Mouse (Mus musculus) heart, adult 9 months (tissue): Measurements from ENCODE around the gene Rhd.
"Not testable (repeated sequence)": the region's sequence is repeated elsewhere in the genome, so short reads cannot be mapped to it uniquely, and the experiment has no call there.

Experiments used
- DNase-seq, 2 experiments: peaks; one replicate each; pipeline ENCODE4 v3.0.0; 2022; ENCODE audit warnings: low spot score in 2 of 2

The Rhd gene

DNA sequence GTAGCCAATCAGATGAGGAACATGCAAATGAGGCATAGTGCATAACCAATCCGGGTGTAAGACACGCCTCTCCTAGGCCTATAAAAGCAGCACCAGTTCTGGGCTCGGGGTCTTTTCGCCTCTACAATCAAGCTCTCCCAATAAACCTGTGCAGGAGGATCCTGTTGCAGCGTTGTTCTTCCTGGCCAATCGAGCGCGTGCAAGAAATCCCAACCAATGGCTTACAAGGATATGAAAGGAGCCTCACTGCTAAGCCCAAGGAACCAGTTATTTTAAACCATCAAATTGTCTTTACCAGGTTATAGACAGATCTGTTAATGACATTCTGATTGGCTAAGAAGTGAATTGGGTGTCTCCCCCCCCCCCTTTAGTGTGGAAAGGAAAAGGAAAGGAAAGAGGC lies 47.1 kb downstream of the Rhd start:
- not testable (repeated sequence) for DNase-seq

DNA sequence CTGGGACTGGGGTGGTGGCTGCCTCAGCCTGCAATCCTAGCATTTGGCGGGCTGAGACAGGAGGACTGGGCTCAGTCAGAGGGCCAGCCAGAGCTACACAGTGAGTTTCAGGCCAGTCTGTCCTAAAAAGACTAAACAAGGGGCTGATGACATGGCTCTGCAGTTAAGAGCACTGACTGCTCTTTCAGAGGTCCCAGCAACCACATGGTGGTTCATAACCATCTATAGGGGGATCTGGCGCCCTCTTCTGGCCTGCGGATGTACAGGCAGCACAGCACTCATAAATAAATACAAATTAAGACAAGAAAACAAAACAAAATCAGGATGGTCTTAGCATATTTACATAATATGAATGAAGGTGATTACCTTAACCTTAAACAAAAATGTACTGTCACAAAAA lies 49.1 kb downstream of the Rhd start:
- peak in 1 of 2 experiments; percentile 56 for DNase-seq

DNA sequence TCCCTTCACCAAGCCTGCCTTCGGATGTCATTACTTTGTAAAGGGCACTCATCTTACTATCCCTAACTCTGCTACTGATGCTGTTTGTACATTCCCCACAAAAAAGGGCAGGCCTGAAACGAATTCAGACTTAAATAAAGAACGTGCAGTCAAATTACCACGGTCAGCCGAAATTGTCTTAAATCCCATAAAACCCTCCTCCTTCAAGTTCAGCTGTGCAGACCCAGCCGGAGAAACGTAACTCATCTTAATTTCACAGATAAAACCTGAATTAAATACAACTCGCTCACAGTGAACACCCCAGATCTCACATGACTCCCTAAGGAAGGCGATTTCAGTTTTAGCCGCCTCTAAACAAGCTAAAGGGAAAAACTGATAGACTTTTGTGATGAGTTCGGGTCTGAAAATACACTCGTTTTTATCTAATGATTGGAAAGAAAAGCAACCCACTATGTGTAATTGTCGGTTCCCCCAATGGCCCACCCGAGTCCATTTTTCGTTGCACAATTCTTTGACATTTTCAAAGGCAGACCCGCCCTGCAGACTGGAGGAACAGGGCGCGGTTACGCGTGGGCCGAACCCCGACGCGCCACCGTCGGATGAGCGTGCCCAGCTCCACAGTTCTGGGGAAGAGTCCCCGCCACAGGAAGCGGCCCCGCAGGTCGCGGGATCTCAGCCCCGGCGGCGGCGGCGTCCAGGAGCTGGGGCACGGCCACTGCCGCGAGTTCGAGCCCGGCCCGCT lies 50.0 kb downstream of the Rhd start:
- no peak for DNase-seq

DNA sequence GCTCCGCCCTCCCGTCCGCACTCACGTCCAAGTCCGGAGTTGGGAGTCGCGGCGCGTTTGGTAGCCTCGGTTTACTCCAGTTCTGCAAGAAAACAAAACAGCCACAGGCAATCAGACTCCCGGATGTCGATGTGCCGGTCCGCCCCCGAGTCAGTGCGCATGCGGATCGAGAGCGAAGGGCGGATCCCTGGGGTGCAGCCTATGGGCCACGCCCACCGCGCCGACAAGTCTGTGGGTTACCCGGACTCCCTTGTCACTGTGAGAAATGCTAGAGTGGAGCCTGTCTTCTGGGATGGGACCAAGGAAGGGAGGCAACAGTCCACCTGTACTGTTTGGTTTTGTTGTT lies 50.5 kb downstream of the Rhd start, which contains the start of gene Tmem50a:
Gene Tmem50a, minus strand, starts transcription at position 161 of the 346 bp plus-strand sequence.
- peak; percentile 94 to 95 for DNase-seq

DNA sequence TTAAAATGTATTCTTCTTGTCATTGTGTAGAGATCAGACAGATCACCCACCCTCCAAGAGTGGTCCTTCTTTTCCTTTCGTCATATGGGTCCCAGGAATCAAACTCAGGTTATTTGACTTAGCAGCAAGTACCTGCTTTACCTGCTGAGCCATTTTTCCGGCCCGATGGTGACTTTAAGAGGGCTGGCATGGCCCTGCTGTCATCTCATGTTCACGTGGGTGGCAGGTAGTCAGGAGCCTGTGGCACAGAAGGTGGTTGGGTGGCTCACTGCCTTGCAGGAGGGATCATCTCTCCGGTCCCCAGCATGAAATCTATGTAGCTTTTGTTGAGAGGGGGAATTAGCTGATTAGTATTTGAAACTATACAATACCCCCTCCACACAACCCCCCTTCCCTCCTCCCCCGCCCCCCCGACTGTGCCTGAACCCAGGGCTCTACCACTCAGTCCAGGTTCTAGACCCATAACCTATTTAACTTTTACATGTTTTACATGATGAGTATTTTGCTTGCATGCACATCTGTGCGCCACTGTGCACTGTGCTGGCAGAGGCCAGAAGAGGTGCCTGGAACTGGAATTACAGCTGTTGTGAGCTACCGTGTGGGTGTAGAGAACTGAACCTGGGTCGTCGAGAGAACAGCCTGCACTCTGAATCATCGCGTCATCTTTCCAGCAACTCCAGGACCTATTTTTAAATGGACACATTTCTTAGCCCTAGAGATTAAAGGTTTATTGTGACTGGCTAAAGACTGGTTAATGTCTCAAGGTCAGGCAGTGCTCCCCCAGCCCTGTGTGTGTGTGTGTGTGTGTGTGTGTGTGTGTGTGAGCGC lies 51.1 kb downstream of the Rhd start:
- DNase-seq = no peak

DNA sequence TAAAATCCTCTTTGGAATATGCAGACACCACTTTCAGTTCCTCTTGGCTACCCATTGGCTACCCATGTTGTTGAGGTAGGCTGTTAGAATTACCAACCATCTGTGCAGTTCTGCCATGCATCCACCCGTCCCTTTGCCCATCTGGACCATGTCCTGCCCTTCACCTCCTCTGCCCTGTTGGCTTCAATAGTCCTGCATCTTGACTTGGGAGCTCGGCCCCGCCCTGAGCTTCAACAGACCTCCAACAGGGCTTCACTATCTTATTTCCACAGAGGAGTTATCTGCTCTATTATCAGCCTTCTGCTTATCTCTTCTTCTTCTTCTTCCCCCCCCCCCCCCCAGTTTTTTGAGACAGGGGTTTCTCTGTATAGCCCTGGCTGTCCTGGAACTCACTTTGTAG lies 52.9 kb downstream of the Rhd start:
- no peak for DNase-seq

DNA sequence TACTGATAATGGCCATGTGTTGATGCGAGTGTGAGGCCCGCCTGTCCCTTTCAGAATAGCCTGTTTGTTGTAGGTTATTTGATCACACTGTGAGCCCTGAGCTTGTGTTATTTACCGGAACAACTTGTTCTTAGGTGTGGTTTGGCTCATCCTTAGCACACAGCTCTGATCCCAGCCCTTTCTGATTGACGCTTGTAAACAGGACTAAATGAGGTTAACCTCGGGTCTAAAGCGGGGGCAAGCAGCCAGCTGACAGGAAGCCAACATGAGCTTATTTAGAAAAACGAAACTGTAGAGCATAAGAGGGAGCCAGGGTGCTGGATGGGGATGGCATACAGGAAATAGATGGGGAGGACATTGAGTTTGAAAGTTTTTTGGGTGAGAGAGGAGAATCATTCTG lies 54.0 kb downstream of the Rhd start:
- peak; percentile 79 for DNase-seq

DNA sequence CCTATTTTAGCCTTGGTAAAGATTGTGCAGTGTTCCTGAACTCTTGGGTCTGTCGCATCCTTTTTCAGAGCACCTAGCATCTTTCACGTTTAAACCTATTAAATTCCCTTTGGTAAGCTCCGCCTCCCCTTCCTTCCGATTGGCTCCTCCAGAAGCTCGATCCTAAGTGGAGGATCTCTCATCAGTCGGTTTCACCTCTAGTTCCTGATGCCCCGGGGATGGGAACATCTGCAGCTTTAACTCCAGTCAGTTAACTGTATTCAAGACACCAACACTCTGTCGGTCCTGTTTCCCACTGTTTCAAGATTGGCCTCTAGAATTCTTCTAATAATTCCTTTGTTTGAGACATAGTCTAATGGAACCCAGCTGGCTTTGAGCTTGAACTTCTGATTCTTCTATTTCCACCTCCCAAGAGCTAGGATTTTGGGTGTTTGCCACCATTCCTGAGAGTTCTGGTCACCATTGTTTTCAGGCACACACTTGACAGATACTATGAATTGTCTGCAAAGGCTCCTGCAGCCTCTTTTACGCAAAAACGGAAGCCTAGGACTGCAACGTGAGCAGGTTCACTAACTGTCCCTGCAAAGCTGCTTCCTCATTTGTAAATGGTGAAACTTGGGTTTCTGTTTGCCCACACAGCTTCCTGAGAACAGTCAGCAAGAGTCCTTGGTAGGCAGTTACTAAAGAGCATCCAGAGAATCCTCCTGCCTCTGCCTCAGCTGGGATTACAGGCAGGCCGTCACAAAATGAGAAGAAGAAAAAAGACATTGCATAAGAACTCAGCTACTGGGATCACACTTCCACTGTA lies 55.6 kb downstream of the Rhd start:
- DNase-seq = peak in 1 of 2 experiments; percentile 50

DNA sequence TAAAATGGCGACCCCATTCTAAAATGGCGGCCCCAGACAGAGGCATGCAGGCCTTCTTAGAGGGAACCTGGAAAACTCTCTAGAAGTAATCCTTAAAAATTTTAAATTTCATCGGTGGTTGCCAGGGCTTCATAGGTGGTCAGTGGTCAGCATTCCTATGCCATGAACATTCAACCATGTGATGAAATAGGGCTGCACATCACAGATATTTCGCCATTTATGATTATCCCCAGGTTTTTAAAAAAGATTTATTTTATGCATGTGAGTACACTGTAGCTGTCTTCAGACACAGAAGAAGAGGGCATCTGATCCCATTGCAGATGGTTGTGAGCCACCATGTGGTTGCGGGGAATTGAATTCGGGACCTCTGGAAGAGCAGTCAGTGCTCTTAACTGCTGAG lies 56.3 kb downstream of the Rhd start:
- no peak for DNase-seq

DNA sequence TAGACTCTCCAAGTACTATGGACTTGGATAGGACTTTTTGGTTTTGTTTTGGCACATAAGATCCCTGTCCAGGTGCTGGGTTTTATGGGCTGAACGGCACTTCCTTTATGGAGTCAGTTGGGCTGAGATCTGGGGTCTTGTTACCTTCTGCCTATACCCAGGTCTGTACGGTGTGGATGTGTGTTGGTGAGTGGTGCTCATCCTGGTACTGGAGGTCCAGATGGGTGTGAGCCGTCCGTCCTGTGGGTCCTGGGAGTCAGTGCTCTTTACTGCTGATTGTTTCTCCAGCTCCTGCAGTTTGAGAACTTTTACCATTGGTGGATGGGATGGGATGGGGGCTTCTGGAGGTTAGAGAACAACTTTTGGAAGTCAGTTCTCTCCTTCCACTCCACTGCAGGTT lies 57.4 kb downstream of the Rhd start:
- no peak for DNase-seq

DNA sequence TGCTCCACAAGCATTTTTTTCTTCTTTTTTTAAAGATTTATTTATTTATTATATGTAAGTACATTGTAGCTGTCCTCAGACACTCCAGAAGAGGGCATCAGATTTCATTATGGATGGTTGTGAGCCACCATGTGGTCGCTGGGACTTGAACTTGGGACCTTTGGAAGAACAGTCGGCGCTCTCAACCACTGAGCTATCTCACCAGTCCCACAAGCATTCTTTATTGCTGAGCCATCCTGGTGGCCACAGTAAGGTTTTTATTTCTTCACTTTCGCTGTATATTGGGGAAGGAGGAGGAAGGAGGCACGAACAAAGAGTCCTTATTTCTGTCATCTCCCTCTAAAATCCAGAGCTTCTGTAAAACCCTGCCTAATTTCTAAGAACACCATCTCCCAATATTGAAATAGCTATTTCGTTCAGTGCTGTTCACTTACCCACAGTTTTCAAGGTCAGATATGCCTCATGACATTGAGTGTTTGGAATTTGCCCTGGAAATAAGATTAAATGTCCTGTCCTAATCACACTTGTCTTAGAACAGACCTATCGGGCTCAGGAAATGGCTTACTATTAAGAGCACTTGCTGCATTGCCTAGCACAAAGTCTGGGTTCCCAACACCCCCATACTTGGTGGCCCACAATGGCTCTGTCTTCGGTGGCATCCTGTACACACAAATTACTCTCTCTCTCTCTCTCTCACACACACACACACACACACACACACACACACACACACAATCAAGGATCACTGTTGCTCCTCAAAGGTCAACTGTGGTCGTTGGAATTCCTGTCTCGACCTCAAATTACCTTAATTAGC lies 58.0 kb downstream of the Rhd start:
- no peak for DNase-seq

DNA sequence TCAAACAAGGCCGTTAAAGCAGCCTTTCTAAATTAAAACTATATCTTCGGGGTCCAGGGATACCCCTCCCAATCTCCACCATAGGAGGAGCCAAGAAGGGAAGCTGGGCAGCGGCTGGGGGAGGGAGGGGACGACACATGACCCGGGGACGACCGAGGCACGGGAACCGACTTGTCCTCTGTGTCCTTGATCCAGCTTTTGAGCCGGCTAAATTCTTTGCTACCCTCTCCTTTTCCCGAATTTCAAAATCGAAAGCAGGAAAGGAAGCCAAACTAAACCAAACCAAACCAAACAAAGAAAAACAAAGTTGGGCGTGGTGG lies 58.5 kb downstream of the Rhd start:
- DNase-seq = peak; percentile 81 to 85

DNA sequence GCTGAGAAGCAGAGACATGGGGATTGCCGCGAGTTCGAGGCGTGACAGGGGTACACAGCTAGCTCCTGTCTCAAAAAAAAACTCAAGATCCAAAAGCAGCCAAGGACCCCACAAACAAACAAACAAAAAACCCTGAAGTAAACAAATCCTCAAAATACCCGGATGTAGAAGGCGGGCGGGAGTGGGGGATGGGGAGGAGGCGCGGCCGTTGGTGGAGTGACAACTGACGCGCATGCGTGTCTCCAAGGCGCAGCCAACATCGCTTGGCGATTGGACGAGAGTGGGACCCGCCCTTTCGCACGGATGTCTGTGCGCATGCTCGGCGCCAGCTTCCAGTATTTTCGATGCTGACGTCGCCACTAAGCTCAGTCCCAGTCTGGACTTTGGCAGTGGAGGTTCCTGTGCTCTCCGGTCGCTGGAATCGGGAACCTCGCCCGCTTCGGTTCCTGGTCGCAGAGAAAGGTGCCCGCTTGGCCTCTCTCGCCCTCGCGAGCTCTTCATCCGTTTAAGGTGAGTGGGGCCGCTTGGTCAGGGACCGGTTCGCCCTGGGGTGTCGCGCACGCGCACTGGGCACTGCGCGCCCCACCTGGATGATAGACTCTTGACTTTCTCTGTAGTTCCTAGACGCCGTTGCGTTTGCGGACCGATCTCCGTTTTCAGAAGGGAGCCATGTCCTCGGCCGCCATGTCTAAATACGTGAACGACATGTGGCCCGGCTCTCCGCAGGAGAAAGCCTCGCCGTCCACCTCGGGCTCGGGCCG lies 59.1 kb downstream of the Rhd start, which contains the start of gene Rsrp1:
Gene Rsrp1, plus strand, starts transcription at position 335 of the 761 bp plus-strand sequence.
- peak; percentile 98 to 99 for DNase-seq

DNA sequence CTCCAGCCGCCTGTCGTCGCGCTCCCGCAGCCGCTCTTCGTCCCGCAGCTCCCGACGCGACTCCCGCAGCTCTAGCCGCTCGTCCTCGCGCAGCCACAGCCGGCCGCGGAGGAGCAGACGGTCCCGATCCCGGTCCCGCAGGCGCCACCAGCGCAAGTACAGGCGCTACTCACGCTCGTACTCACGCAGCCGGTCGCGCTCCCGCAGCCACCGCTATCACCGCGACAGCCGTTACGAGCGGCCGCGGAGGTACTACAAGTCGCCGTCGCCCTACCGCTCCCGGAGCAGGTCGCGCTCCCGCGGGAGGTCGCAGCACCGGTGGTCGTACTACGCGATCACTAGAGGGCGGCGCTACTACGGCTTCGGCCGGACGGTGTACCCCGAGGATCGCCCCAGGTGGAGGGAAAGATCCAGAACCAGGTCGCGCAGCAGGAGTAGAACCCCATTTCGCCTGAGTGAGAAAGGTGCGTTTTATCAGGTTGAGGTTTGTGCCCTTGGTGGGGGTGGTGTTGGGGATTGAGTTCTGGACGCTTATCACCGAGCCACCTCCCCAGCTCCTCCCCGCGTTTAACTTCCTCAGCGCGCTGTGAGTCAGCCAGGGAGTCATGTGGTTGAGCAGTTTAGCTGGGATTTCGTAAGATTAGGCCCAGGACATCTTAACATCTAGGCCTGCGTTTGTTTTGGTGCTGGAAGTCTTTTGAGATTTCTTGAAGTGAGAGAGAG lies 59.8 kb downstream of the Rhd start:
- DNase-seq = peak; percentile 74 to 79

DNA sequence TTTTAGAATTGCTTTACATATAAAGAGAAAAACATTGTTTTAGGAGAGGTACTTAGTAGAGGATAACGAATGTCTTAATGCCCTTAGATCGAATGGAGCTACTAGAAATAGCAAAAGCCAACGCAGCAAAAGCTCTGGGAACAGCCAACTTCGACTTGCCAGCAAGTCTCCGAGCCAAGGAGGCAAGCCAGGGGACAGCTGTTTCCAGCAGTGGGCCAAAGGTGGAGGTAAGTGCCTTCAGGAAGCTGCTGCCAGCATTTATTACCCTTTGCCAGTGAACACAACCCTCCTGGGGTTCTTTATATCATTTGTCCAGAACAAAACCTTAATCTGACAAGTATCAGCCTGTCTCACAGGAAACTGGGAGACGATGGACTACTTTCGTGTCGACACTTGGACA lies 60.9 kb downstream of the Rhd start:
- DNase-seq = no peak

DNA sequence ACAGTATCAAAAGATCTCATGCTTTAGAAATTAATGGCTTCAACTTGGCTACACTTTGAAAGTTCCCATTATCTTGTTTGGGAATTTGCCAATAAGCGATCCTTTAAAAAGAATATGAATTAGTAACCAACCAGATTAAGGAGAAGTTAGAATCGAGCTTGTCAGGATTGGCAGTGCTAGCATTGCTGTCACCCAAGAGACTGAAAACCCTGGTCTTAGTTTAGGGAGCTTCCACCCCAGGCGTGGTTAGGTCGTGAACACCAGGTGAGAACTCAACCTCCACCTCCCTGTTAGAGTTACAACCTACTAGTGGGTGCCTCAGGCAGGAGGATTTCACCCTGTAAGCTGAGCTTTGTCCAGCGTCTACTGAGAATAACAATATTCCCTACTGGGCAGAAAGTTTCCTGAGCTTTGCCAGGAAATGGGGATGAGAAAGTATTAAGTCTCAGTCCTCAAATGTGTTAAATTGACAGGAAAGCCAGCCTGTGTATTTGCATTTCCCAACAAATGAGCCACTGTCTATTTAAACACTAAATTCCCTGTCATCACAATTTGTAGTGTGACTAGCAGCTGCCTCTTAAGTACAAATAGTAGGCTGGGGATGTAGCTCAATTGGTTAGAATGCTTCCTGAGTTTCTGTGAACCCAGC lies 63.6 kb downstream of the Rhd start:
- DNase-seq = no peak

DNA sequence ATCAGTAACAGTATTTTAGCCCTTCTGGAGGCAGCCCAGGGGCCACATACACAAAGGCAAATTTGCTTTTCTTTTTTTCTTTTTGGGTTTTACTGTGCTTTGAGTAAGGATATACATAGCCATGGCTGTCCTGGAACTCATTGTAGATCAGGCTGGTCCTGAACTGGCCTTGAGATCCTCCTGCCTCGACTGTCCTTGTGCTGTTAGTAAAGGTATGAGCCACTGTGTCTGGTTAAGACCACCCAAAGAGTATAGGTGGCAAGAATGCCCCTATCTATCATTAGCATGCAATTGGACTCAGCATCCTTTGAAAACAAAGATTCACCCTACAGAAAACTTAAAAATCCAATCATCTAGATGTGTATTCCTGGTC lies 64.1 kb downstream of the Rhd start:
- no peak for DNase-seq

DNA sequence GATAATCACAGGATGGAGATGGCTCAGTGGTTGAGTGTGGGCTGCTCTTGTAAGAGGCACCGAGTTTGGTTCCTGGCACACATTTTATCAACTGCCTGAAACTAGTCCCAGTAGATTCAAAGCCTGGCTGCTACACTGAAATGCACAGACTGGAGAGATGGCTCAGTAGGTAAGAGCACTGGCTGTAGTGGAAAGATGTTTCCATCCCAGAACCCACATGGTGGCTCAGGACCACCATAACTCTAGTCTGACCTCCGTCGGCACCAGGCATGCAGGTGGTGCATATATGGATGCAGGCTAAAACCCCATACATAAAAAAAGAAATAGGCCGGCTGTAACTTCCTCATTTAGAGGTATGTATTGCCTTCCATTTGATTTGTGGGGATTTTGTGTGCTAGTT lies 65.2 kb downstream of the Rhd start:
- no peak for DNase-seq

DNA sequence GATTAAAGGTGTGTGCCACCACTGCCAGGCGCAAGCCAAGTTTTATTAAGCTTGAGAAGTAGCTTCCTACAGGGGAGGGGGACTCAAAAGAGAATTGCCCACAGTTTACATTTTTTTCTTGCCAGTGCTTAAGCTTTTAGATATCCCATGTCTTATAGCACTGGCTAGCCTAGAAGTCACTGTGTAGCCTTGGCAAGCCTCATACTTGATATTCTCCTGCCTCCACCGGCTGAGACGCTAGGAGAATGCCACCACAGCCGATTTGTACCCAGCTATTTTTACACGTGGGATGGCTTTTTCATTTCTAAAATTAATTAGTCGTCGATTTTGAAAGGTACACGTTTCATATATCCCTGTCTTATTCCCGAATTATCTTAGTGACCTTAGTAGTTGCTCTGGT lies 65.9 kb downstream of the Rhd start:
- no peak for DNase-seq
